Comparison of ENCODE assay signal across 9 mouse cellular contexts in the genomic region with DNA sequence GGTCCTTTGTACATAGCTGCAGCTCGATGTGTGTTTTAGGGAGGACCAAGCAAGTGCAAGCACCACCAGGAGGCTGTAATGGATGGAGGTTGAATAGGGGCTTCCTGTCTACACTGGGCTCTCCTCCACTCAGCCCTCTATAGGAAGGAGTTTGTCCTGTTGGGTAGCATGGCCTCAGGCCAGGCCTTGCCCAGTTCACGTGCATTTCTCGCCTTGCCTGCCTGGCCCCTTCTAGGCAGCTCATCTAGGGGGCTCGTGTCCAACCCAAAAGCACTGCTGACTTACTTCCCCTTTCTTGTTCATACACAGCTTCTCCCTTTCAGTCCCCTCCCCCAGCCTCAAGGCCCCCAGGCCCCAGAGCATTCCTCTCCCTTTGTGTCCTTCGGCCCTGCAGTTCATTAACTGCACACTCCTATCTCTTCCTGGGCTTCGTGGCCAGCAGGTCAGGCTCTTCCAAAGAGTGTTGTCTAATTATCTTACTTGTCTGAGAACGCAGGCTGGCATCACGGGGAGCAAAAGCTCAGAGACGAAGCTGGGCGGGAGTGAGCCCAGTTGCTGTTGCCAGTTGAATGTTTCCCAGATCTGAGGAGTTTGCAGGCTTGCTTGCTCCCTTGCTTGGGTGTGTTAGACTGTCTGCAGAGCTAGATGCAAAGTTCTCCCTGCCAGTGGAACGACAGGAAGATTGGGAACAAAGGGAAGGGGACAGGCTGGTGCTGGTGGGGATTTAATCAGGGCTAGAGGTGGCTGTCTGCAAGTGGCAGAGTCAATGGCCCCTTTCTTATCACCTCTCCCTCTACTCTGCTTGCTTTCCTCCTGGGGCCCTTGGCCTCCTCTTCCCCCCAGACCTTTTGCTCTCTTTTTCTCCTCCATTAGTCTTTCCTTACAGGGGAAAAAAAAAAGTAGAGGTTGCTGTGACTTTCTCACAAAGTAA.
DNase-seq lines count a peak whose midpoint lies in the region; ATAC-seq and TF ChIP-seq lines count a peak whose summit lies in the region.
"Had no signal": no experiment of that assay in that cellular context is flagged by ENCODE, and none has a peak within 500 bp of the region (broad histone marks: within the 10 kb centered on the region; RNA-seq: fewer than 3 reads in every experiment).

No protein-coding gene starts in this region.

- peaks cover 52% of the 10 kb centered on the region for H3K4me1 ChIP-seq in heart, embryonic 12.5 days (replicated peaks)
- peaks cover 8% of the 10 kb centered on the region; the same call in 1 of the 2 replicates for H3K4me1 ChIP-seq in liver, postnatal 0 days (ENCODE audit: insufficient read depth)

- H3K9ac ChIP-seq in heart, embryonic 12.5 days = peak overlapping the region; percentile 46; the same call in 1 of the 2 replicates
- H3K9ac ChIP-seq in liver, postnatal 0 days (replicated peaks) = no peak overlapping the region

- TF ChIP-seq EP300 in liver, postnatal 0 days (IDR thresholded peaks at IDR 0.05; ENCODE audit: low read depth) = no peak

- ATAC-seq in heart, embryonic 12.5 days (ENCODE audit: insufficient number of reproducible peaks, low FRiP score) = peak; percentile 54; the same call in 1 of the 2 replicates
- ATAC-seq in liver, postnatal 0 days = peak; percentile 15; the same call in 1 of the 2 replicates
- ATAC-seq: CD4-positive, CD25-positive, alpha-beta regulatory T cell, adult 4 months had no signal

- H3K4me3 ChIP-seq in heart, embryonic 12.5 days = no peak overlapping the region
- H3K4me3 ChIP-seq in liver, postnatal 0 days (ENCODE audit: low read depth, low read length) = no peak overlapping the region

- H3K27ac ChIP-seq in heart, embryonic 12.5 days (ENCODE audit: poor library complexity, severe bottlenecking) = peak overlapping the region; percentile 89
- no peak overlapping the region for H3K27ac ChIP-seq in liver, postnatal 0 days (ENCODE audit: low read depth)

- peak overlapping the region; percentile 30 for H3K4me2 ChIP-seq in heart, embryonic 12.5 days
- H3K4me2 ChIP-seq in liver, postnatal 0 days (ENCODE audit: low read depth, low read length) = no peak overlapping the region

- no peak; the same call in 1 of the 2 replicates for TF ChIP-seq CTCF in liver, postnatal 0 days (IDR thresholded peaks at IDR 0.05; ENCODE audit: low read depth)

- no peaks in the 10 kb centered on the region for H3K9me3 ChIP-seq in heart, embryonic 12.5 days (replicated peaks)
- H3K9me3 ChIP-seq in liver, postnatal 0 days (ENCODE audit: low read length) = no peaks in the 10 kb centered on the region

- WGBS in heart, embryonic 12.5 days = 15% methylated on average over 11 of the region's 11 CpGs
- 35% methylated on average over 11 of the region's 11 CpGs for WGBS in liver, postnatal 0 days (ENCODE audit: insufficient replicate concordance)

- H3K36me3 ChIP-seq in heart, embryonic 12.5 days = peaks cover 50% of the 10 kb centered on the region
- H3K36me3 ChIP-seq in liver, postnatal 0 days (replicated peaks; ENCODE audit: insufficient read depth, low read length) = peaks cover 7% of the 10 kb centered on the region; the same call in 1 of the 2 replicates

- no peak for DNase-seq in heart, adult 9 months (ENCODE audit: low spot score in 2 of 2)
- DNase-seq in ovary, postnatal 36 days (ENCODE audit: low spot score) = peak; percentile 58
- DNase-seq in ovary, postnatal 14 days (ENCODE audit: low spot score) = no peak
- DNase-seq in liver, postnatal 0 days = no peak
- DNase-seq in gastrocnemius, postnatal 10 days = no peak
- DNase-seq in natural killer cell, adult 2 months (ENCODE audit: low spot score in 2 of 2) = no peak
- no peak for DNase-seq in gastrocnemius, postnatal 4 days (ENCODE audit: low spot score in 2 of 2)

- no peaks in the 10 kb centered on the region for H3K27me3 ChIP-seq in heart, embryonic 12.5 days (replicated peaks)
- H3K27me3 ChIP-seq in liver, postnatal 0 days (ENCODE audit: insufficient read depth, low read length) = no peaks in the 10 kb centered on the region
